Mouse (Mus musculus) spleen, adult 2 months (tissue): ENCODE measurements around the gene Wfdc21. TPM values are rescaled to one million over a fixed set of nuclear protein-coding genes. Genes with fewer than 3 reads are reported as not detected.

Experiments used
- DNase-seq, 2 experiments: peaks; one replicate each; pipeline versions ENCODE4 v3.0.0 to v3.0.0-alpha.2; 2012 to 2021; ENCODE audit warnings: low spot score in 2 of 2, low read depth in 1 of 2
- H3K27ac ChIP-seq: fragments of 200-500 bp; 2 replicates; pipeline ENCODE4 v1.5.1; 2012; ENCODE audit warnings: low read length, inconsistent platforms; ENCODE audit not compliant: insufficient read depth
- H3K27me3 ChIP-seq: fragments of 200-500 bp; 2 replicates; pipeline ENCODE4 v1.6.1; 2012; ENCODE audit warnings: mild to moderate bottlenecking, moderate library complexity, low read length, inconsistent platforms; ENCODE audit not compliant: control insufficient read depth, insufficient read depth
- H3K36me3 ChIP-seq: fragments of 200-500 bp; 2 replicates; pipeline ENCODE4 v1.6.1; 2012; ENCODE audit warnings: mild to moderate bottlenecking, low read length, inconsistent platforms; ENCODE audit not compliant: control insufficient read depth, insufficient read depth
- H3K4me1 ChIP-seq: fragments of 200-500 bp; 2 replicates; pipeline ENCODE4 v1.6.1; 2011; ENCODE audit warnings: inconsistent platforms; ENCODE audit not compliant: control insufficient read depth, insufficient read depth, insufficient read length
- H3K4me3 ChIP-seq: fragments of 200-500 bp; 2 replicates; pipeline ENCODE4 v1.5.1; 2011; ENCODE audit warnings: mild to moderate bottlenecking, inconsistent platforms; ENCODE audit not compliant: insufficient read depth, insufficient read length; ENCODE audit errors: extremely low read depth
- CTCF ChIP-seq: fragments of 200-500 bp; IDR thresholded peaks from 2 replicates; pipeline ENCODE4 v1.5.1; 2011; ENCODE audit warnings: mild to moderate bottlenecking, inconsistent platforms; ENCODE audit not compliant: insufficient read depth, insufficient read length, insufficient replicate concordance; ENCODE audit errors: extremely low read depth
- POLR2A ChIP-seq: fragments of 200-500 bp; IDR thresholded peaks from 2 replicates; pipeline ENCODE4 v1.6.1; 2011; ENCODE audit warnings: low read depth, low read length, inconsistent platforms
- WGBS: fragments of 180-500 bp; shearing (Covaris S2); methylation state at CpG from one replicate; pipeline ENCODE4 v1.1.7; 2018; 5-methylcytosine and 5-hydroxymethylcytosine counted together
- polyA plus RNA-seq: library from polyadenylated mRNA; depleted of rRNA; stranded (reverse); fragments of >200 nt; gene quantifications from 2 replicates; pipeline ENCODE4 v1.2.3, GENCODE M21; 2012

Wfdc21 gene
- polyA plus RNA-seq, 1 experiment = 17.1 TPM

- DNase-seq = no peak
- no peak overlapping the region for H3K27ac ChIP-seq
- no peak for TF ChIP-seq POLR2A
- WGBS = 94% methylated on average over 16 of the region's 16 CpGs
- H3K4me3 ChIP-seq = no peak overlapping the region
- no peaks in the 10 kb centered on the region for H3K4me1 ChIP-seq
- no peaks in the 10 kb centered on the region for H3K27me3 ChIP-seq
- peaks cover 51% of the 10 kb centered on the region for H3K36me3 ChIP-seq
Measured at GRCm38 (mm10) chr11:83773691-83774090, 27.0 kb downstream of the Wfdc21 start.

GRCm38 (mm10) chr11:83774324-83774723 is 27.6 kb downstream of the Wfdc21 start:
- no peaks in the 10 kb centered on the region for H3K27me3 ChIP-seq
- 92% methylated on average over 11 of the region's 11 CpGs for WGBS
- no peak overlapping the region for H3K27ac ChIP-seq
- no peak for TF ChIP-seq CTCF
- no peak for TF ChIP-seq POLR2A
- DNase-seq = no peak
- peaks cover 53% of the 10 kb centered on the region for H3K36me3 ChIP-seq
- H3K4me1 ChIP-seq = no peaks in the 10 kb centered on the region
- no peak overlapping the region for H3K4me3 ChIP-seq

GRCm38 (mm10) chr11:83776798-83777197 is 30.1 kb downstream of the Wfdc21 start:
- Histone ChIP-seq H3K36me3 (peaks cover 67% of the 10 kb centered on the region), H3K4me1 (no peaks in the 10 kb centered on the region), H3K27ac (no peak overlapping the region), H3K4me3 (no peak overlapping the region), H3K27me3 (no peaks in the 10 kb centered on the region)
- DNase-seq = no peak
- TF ChIP-seq POLR2A (no peak), CTCF (no peak)
- WGBS = 62% methylated on average over 8 of the region's 8 CpGs

GRCm38 (mm10) chr11:83783931-83784600 is 37.3 kb downstream of the Wfdc21 start:
- Histone ChIP-seq H3K27me3 (no peaks in the 10 kb centered on the region), H3K36me3 (peaks cover 28% of the 10 kb centered on the region), H3K4me3 (no peak overlapping the region), H3K27ac (no peak overlapping the region), H3K4me1 (no peaks in the 10 kb centered on the region; the same call in 1 of the 2 replicates)
- DNase-seq = no peak
- 87% methylated on average over 14 of the region's 14 CpGs for WGBS
- TF ChIP-seq CTCF = no peak
- no peak for TF ChIP-seq POLR2A

GRCm38 (mm10) chr11:83784661-83785060 is 37.9 kb downstream of the Wfdc21 start:
- TF ChIP-seq POLR2A = no peak
- TF ChIP-seq CTCF = no peak
- WGBS = 90% methylated on average over 2 of the region's 2 CpGs
- Histone ChIP-seq H3K4me3 (no peak overlapping the region), H3K36me3 (peaks cover 23% of the 10 kb centered on the region), H3K27ac (no peak overlapping the region), H3K27me3 (no peaks in the 10 kb centered on the region), H3K4me1 (no peaks in the 10 kb centered on the region; the same call in 1 of the 2 replicates)
- DNase-seq = peak in 1 of 2 experiments; percentile 23

GRCm38 (mm10) chr11:83785366-83785765 is 38.6 kb downstream of the Wfdc21 start:
- 13% methylated on average over 2 of the region's 2 CpGs for WGBS
- no peaks in the 10 kb centered on the region; the same call in 1 of the 2 replicates for H3K4me1 ChIP-seq
- peak; percentile 38 to 42 for DNase-seq

GRCm38 (mm10) chr11:83786835-83787234 is 40.1 kb downstream of the Wfdc21 start:
- 71% methylated on average over 4 of the region's 4 CpGs for WGBS
- H3K4me1 ChIP-seq = no peaks in the 10 kb centered on the region; the same call in 1 of the 2 replicates

More at GRCm38 (mm10) chr11:83785366-83785765, 38.6 kb downstream of the Wfdc21 start:
- Histone ChIP-seq H3K36me3 (peaks cover 16% of the 10 kb centered on the region), H3K27ac (no peak overlapping the region), H3K4me3 (no peak overlapping the region), H3K27me3 (no peaks in the 10 kb centered on the region)
- peak; percentile 42; the same call in 1 of the 2 replicates for TF ChIP-seq CTCF
- TF ChIP-seq POLR2A = no peak

More at GRCm38 (mm10) chr11:83786835-83787234, 40.1 kb downstream of the Wfdc21 start:
- no peak for DNase-seq
- H3K4me3 ChIP-seq = no peak overlapping the region
- H3K36me3 ChIP-seq = peaks cover 4% of the 10 kb centered on the region
- no peaks in the 10 kb centered on the region for H3K27me3 ChIP-seq
- no peak overlapping the region for H3K27ac ChIP-seq
- TF ChIP-seq CTCF = no peak
- TF ChIP-seq POLR2A = no peak
